17 mouse cellular contexts compared by ENCODE assay signal in genomic region chr7:101963621-101964020, GRCm38 (mm10). TPM values are rescaled to one million over a fixed set of nuclear protein-coding genes. Genes with fewer than 3 reads are reported as not detected.
"Had no signal": no experiment of that assay in that cellular context is flagged by ENCODE, and none has a peak within 500 bp of the region (broad histone marks: within the 10 kb centered on the region; RNA-seq: fewer than 3 reads in every experiment).

No protein-coding gene starts in this region.

- DNase-seq: kidney, adult 2 months; kidney, postnatal 25 days; layer of hippocampus, adult 9-11 months; liver; lung, adult 18-20 months; lung, postnatal 14 days; lung, postnatal 4 days; right cerebral cortex, adult 18-20 months; right cerebral cortex, postnatal 25 days; spleen, adult 18-20 months; thymus, postnatal 36 days had no signal

- ATAC-seq: liver, embryonic 12.5 days; midbrain, embryonic 13.5 days; midbrain, embryonic 16.5 days had no signal

RNA-seq across cellular contexts. Expression of gene Tomt, which starts 57.5 kb away (rescaled TPM):
- total RNA-seq: layer of hippocampus, postnatal 25 days; left cerebral cortex, adult 18-20 months; monocyte, adult 5-6 weeks had no signal
